Mouse (Mus musculus) spleen, adult 2 months (tissue): Measurements from ENCODE around the gene Sh3bgrl3. TPM values are rescaled to one million over a fixed set of nuclear protein-coding genes. Genes with fewer than 3 reads are reported as not detected.

Experiments used
- DNase-seq, 2 experiments: peaks; one replicate each; pipeline versions ENCODE4 v3.0.0 to v3.0.0-alpha.2; 2012 to 2021; ENCODE audit warnings: low spot score in 2 of 2, low read depth in 1 of 2
- H3K27ac ChIP-seq: fragments of 200-500 bp; 2 replicates; pipeline ENCODE4 v1.5.1; 2012; ENCODE audit warnings: low read length, inconsistent platforms; ENCODE audit not compliant: insufficient read depth
- H3K27me3 ChIP-seq: fragments of 200-500 bp; 2 replicates; pipeline ENCODE4 v1.6.1; 2012; ENCODE audit warnings: mild to moderate bottlenecking, moderate library complexity, low read length, inconsistent platforms; ENCODE audit not compliant: control insufficient read depth, insufficient read depth
- H3K36me3 ChIP-seq: fragments of 200-500 bp; 2 replicates; pipeline ENCODE4 v1.6.1; 2012; ENCODE audit warnings: mild to moderate bottlenecking, low read length, inconsistent platforms; ENCODE audit not compliant: control insufficient read depth, insufficient read depth
- H3K4me1 ChIP-seq: fragments of 200-500 bp; 2 replicates; pipeline ENCODE4 v1.6.1; 2011; ENCODE audit warnings: inconsistent platforms; ENCODE audit not compliant: control insufficient read depth, insufficient read depth, insufficient read length
- H3K4me3 ChIP-seq: fragments of 200-500 bp; 2 replicates; pipeline ENCODE4 v1.5.1; 2011; ENCODE audit warnings: mild to moderate bottlenecking, inconsistent platforms; ENCODE audit not compliant: insufficient read depth, insufficient read length; ENCODE audit errors: extremely low read depth
- CTCF ChIP-seq: fragments of 200-500 bp; IDR thresholded peaks from 2 replicates; pipeline ENCODE4 v1.5.1; 2011; ENCODE audit warnings: mild to moderate bottlenecking, inconsistent platforms; ENCODE audit not compliant: insufficient read depth, insufficient read length, insufficient replicate concordance; ENCODE audit errors: extremely low read depth
- POLR2A ChIP-seq: fragments of 200-500 bp; IDR thresholded peaks from 2 replicates; pipeline ENCODE4 v1.6.1; 2011; ENCODE audit warnings: low read depth, low read length, inconsistent platforms
- WGBS: fragments of 180-500 bp; shearing (Covaris S2); methylation state at CpG from one replicate; pipeline ENCODE4 v1.1.7; 2018; 5-methylcytosine and 5-hydroxymethylcytosine counted together
- polyA plus RNA-seq: library from polyadenylated mRNA; depleted of rRNA; stranded (reverse); fragments of >200 nt; gene quantifications from 2 replicates; pipeline ENCODE4 v1.2.3, GENCODE M21; 2012

The Sh3bgrl3 gene
- polyA plus RNA-seq, 1 experiment = 1,465 TPM

GRCm38 (mm10) chr4:134110653-134111052 is 17.9 kb downstream of the Sh3bgrl3 start:
- peaks cover 31% of the 10 kb centered on the region; the same call in 1 of the 2 replicates for H3K4me1 ChIP-seq
- H3K27ac ChIP-seq = 0 out of 2 replicates have a peak overlapping the region, but pooled peaks have one; percentile 9
- 60% methylated on average over 3 of the region's 3 CpGs for WGBS
- TF ChIP-seq CTCF (no peak), POLR2A (no peak)
- DNase-seq = no peak
- H3K27me3 ChIP-seq = no peaks in the 10 kb centered on the region
- no peak overlapping the region for H3K4me3 ChIP-seq
- no peaks in the 10 kb centered on the region for H3K36me3 ChIP-seq

GRCm38 (mm10) chr4:134108196-134108595 is 20.4 kb downstream of the Sh3bgrl3 start:
- Histone ChIP-seq H3K27me3 (no peaks in the 10 kb centered on the region), H3K27ac (no peak overlapping the region), H3K4me3 (no peak overlapping the region), H3K36me3 (no peaks in the 10 kb centered on the region), H3K4me1 (peaks cover 18% of the 10 kb centered on the region; the same call in 1 of the 2 replicates)
- 84% methylated on average over 5 of the region's 5 CpGs for WGBS
- TF ChIP-seq POLR2A (no peak), CTCF (no peak)
- DNase-seq = no peak

- Histone ChIP-seq H3K4me3 (no peak overlapping the region), H3K36me3 (no peaks in the 10 kb centered on the region), H3K4me1 (peaks cover 20% of the 10 kb centered on the region; the same call in 1 of the 2 replicates), H3K27me3 (no peaks in the 10 kb centered on the region), H3K27ac (no peak overlapping the region)
- 57% methylated on average over 7 of the region's 7 CpGs for WGBS
- no peak for TF ChIP-seq POLR2A
- no peak for TF ChIP-seq CTCF
- DNase-seq = no peak
These were observed 20.9 kb downstream of the Sh3bgrl3 start for GRCm38 (mm10) chr4:134107730-134108129.

GRCm38 (mm10) chr4:134106105-134106504 is 22.5 kb downstream of the Sh3bgrl3 start:
- no peaks in the 10 kb centered on the region for H3K36me3 ChIP-seq
- TF ChIP-seq POLR2A = no peak
- H3K27me3 ChIP-seq = no peaks in the 10 kb centered on the region
- no peak for DNase-seq
- peaks cover 25% of the 10 kb centered on the region; the same call in 1 of the 2 replicates for H3K4me1 ChIP-seq
- peak overlapping the region; percentile 21 for H3K27ac ChIP-seq
- H3K4me3 ChIP-seq = no peak overlapping the region
- WGBS = 33% methylated on average over 7 of the region's 7 CpGs

- WGBS = 12% methylated on average over 21 of the region's 21 CpGs
These were observed 25.9 kb downstream of the Sh3bgrl3 start for GRCm38 (mm10) chr4:134102742-134103119.

GRCm38 (mm10) chr4:134101979-134102741 is 26.4 kb downstream of the Sh3bgrl3 start, which contains the start of gene Ubxn11:
Ubxn11 (plus strand) TSS chr4:134102570.
- TF ChIP-seq POLR2A (no peak), CTCF (no peak)
- Histone ChIP-seq H3K4me1 (peaks cover 43% of the 10 kb centered on the region; the same call in 1 of the 2 replicates), H3K27ac (peak within 1 kb of the TSS; percentile 70), H3K4me3 (peak within 1 kb of the TSS; percentile 95), H3K27me3 (no peaks in the 10 kb centered on the region), H3K36me3 (no peaks in the 10 kb centered on the region)
- peak; percentile 74 to 89 for DNase-seq
- WGBS = 18% methylated on average over 34 of the region's 34 CpGs

More at GRCm38 (mm10) chr4:134102742-134103119, 25.9 kb downstream of the Sh3bgrl3 start:
- DNase-seq = no peak
- H3K4me1 ChIP-seq = peaks cover 40% of the 10 kb centered on the region; the same call in 1 of the 2 replicates
- H3K27me3 ChIP-seq = no peaks in the 10 kb centered on the region
- H3K27ac ChIP-seq = peak overlapping the region; percentile 70; the same call in 1 of the 2 replicates
- H3K4me3 ChIP-seq = peak overlapping the region; percentile 95
- H3K36me3 ChIP-seq = no peaks in the 10 kb centered on the region
- TF ChIP-seq CTCF (no peak), POLR2A (no peak)

GRCm38 (mm10) chr4:134100245-134100644 is 28.3 kb downstream of the Sh3bgrl3 start:
- TF ChIP-seq POLR2A (no peak), CTCF (no peak)
- Histone ChIP-seq H3K27ac (peak overlapping the region; percentile 98), H3K27me3 (no peaks in the 10 kb centered on the region), H3K4me3 (no peak overlapping the region), H3K36me3 (no peaks in the 10 kb centered on the region), H3K4me1 (peaks cover 43% of the 10 kb centered on the region; the same call in 1 of the 2 replicates)
- WGBS = 49% methylated on average over 4 of the region's 4 CpGs
- DNase-seq = peak in 1 of 2 experiments; percentile 50
